Mouse (Mus musculus) bone marrow macrophage, adult 2 months (primary cell): ENCODE data around the gene Slc4a2. TPM values are rescaled to one million over a fixed set of nuclear protein-coding genes. Genes with fewer than 3 reads are reported as not detected.

Source experiments
- H3K27ac ChIP-seq: 2 replicates; pipeline ENCODE4 v1.5.1; 2012; ENCODE audit warnings: low read depth, low read length; ENCODE audit not compliant: insufficient read depth
- H3K4me1 ChIP-seq: 2 replicates; pipeline ENCODE4 v1.6.1; 2012; ENCODE audit warnings: low read length; ENCODE audit not compliant: control insufficient read depth, insufficient read depth
- H3K4me3 ChIP-seq: 2 replicates; pipeline ENCODE4 v1.5.1; 2012; ENCODE audit warnings: mild to moderate bottlenecking, low read length, moderate library complexity; ENCODE audit not compliant: insufficient read depth
- CTCF ChIP-seq: IDR thresholded peaks from 2 replicates; pipeline ENCODE4 v1.5.1; 2012; ENCODE audit warnings: low read depth, mild to moderate bottlenecking, low read length, moderate library complexity
- POLR2A ChIP-seq: IDR thresholded peaks from 2 replicates; pipeline ENCODE4 v1.6.1; 2012; ENCODE audit warnings: mild to moderate bottlenecking, low read depth, low read length, borderline replicate concordance
- polyA plus RNA-seq: library from polyadenylated mRNA; stranded (reverse); fragments of >200 nt; gene quantifications from 2 replicates; pipeline ENCODE4 v1.2.4, GENCODE M21; 2012; ENCODE audit not compliant: missing spikeins, insufficient read depth, insufficient read length

The Slc4a2 gene
- polyA plus RNA-seq, 1 experiment = 45.1 TPM

GRCm38 (mm10) chr5:24408651-24409050 is 15.0 kb upstream of the Slc4a2 start:
- H3K27ac ChIP-seq = no peak overlapping the region
- peaks cover 11% of the 10 kb centered on the region; the same call in 1 of the 2 replicates for H3K4me1 ChIP-seq
- TF ChIP-seq CTCF (no peak), POLR2A (no peak)
- no peak overlapping the region for H3K4me3 ChIP-seq

GRCm38 (mm10) chr5:24409466-24409865 is 14.2 kb upstream of the Slc4a2 start:
- no peak for TF ChIP-seq CTCF
- TF ChIP-seq POLR2A = no peak
- H3K4me3 ChIP-seq = no peak overlapping the region
- H3K4me1 ChIP-seq = peaks cover 10% of the 10 kb centered on the region; the same call in 1 of the 2 replicates
- no peak overlapping the region for H3K27ac ChIP-seq

GRCm38 (mm10) chr5:24412063-24412462 is 11.6 kb upstream of the Slc4a2 start:
- H3K4me3 ChIP-seq = no peak overlapping the region
- no peak for TF ChIP-seq POLR2A
- no peak for TF ChIP-seq CTCF
- H3K27ac ChIP-seq = no peak overlapping the region
- H3K4me1 ChIP-seq = peaks cover 5% of the 10 kb centered on the region; the same call in 1 of the 2 replicates

- no peak for TF ChIP-seq POLR2A
- TF ChIP-seq CTCF = no peak
- Histone ChIP-seq H3K27ac (no peak within 1 kb of the TSS), H3K4me1 (peaks cover 5% of the 10 kb centered on the region; the same call in 1 of the 2 replicates), H3K4me3 (no peak within 1 kb of the TSS)
Observed at GRCm38 (mm10) chr5:24413042-24413693, 10.5 kb upstream of the Slc4a2 start, which contains the start of gene Asic3. Asic3 (plus strand) TSS chr5:24413392.

GRCm38 (mm10) chr5:24413938-24414337 is 9.7 kb upstream of the Slc4a2 start:
- no peak overlapping the region for H3K4me3 ChIP-seq
- no peak for TF ChIP-seq CTCF
- peaks cover 5% of the 10 kb centered on the region; the same call in 1 of the 2 replicates for H3K4me1 ChIP-seq
- H3K27ac ChIP-seq = no peak overlapping the region

GRCm38 (mm10) chr5:24416222-24416736 is 7.4 kb upstream of the Slc4a2 start:
- TF ChIP-seq POLR2A (no peak), CTCF (peak; percentile 48)
- Histone ChIP-seq H3K27ac (no peak overlapping the region), H3K4me1 (peaks cover 5% of the 10 kb centered on the region; the same call in 1 of the 2 replicates), H3K4me3 (no peak overlapping the region)

- Histone ChIP-seq H3K27ac (no peak overlapping the region), H3K4me1 (peaks cover 5% of the 10 kb centered on the region; the same call in 1 of the 2 replicates), H3K4me3 (no peak overlapping the region)
- no peak for TF ChIP-seq POLR2A
Observed at GRCm38 (mm10) chr5:24417587-24417986, 6.0 kb upstream of the Slc4a2 start.

GRCm38 (mm10) chr5:24420381-24420780 is 3.3 kb upstream of the Slc4a2 start:
- TF ChIP-seq CTCF (no peak), POLR2A (no peak)
- Histone ChIP-seq H3K4me1 (peaks cover 5% of the 10 kb centered on the region; the same call in 1 of the 2 replicates), H3K27ac (no peak overlapping the region), H3K4me3 (no peak overlapping the region)

GRCm38 (mm10) chr5:24424004-24424781 is 556 bp downstream of the Slc4a2 start:
- peak overlapping the region; percentile 93 for H3K27ac ChIP-seq
- peaks cover 13% of the 10 kb centered on the region for H3K4me1 ChIP-seq
- TF ChIP-seq POLR2A = no peak
- no peak for TF ChIP-seq CTCF
- peak overlapping the region; percentile 76 for H3K4me3 ChIP-seq
